Mouse (Mus musculus) bone marrow, adult 2 months (tissue): ENCODE data around the gene Pigm.

ENCODE experiments used
- CTCF ChIP-seq: fragments of 200-500 bp; IDR thresholded peaks from 2 replicates; pipeline ENCODE4 v1.5.1; 2011; ENCODE audit warnings: low read length, control low read depth; ENCODE audit not compliant: control insufficient read depth, insufficient read depth
- POLR2A ChIP-seq: fragments of 200-500 bp; IDR thresholded peaks from 2 replicates; pipeline ENCODE4 v1.6.1; 2011; ENCODE audit warnings: low read depth, mild to moderate bottlenecking, control low read depth, low read length, borderline replicate concordance; ENCODE audit not compliant: control insufficient read depth

DNA sequence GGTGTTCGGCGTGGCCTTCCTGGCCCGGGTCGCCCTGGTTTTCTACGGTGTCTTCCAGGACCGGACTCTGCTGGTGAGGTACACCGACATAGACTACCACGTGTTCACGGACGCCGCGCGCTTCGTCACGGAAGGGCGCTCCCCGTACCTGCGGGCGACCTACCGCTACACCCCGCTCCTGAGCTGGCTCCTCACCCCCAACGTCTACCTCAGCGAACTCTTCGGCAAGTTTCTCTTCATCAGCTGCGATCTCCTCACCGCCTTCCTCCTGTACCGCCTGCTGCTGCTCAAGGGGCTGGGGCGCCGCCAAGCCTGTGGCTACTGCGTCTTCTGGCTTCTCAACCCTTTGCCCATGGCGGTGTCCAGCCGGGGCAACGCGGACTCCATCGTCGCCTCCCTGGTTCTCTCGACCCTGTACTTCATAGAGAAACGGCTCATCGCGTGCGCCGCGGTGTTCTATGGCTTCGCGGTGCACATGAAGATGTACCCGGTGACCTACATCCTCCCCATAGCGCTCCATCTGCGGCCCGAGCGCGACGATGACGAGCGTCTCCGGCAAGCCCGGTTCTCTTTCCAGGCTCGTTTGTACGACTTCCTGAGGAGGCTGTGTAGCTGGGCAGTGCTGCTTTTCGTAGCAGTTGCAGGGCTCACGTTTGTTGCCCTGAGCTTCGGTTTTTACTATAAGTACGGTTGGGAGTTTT is 562 bp downstream of the Pigm start:
- no peak for TF ChIP-seq CTCF
- peak; percentile 23; the same call in 1 of the 2 replicates for TF ChIP-seq POLR2A
